Mouse (Mus musculus) bone marrow, adult 2 months (tissue): ENCODE results near the gene Olfr773.

Experiments
- CTCF ChIP-seq: fragments of 200-500 bp; IDR thresholded peaks from 2 replicates; pipeline ENCODE4 v1.5.1; 2011; ENCODE audit warnings: low read length, control low read depth; ENCODE audit not compliant: control insufficient read depth, insufficient read depth
- POLR2A ChIP-seq: fragments of 200-500 bp; IDR thresholded peaks from 2 replicates; pipeline ENCODE4 v1.6.1; 2011; ENCODE audit warnings: low read depth, mild to moderate bottlenecking, control low read depth, low read length, borderline replicate concordance; ENCODE audit not compliant: control insufficient read depth

- no peak for TF ChIP-seq CTCF
- TF ChIP-seq POLR2A: no peak
Measured at GRCm38 (mm10) chr10:129164651-129165050, 22.6 kb downstream of the Olfr773 start, which contains the start of gene Olfr771.
